Mouse (Mus musculus): ENCODE data around the gene Nfia. TPM values are rescaled to one million over a fixed set of nuclear protein-coding genes. Genes with fewer than 3 reads are reported as not detected.

The Nfia gene
- total RNA-seq, 2 experiments from 2014 or later, result 97.1 to 99.7 TPM

GRCm38 (mm10) chr4:97830935-97831608 lies 58.5 kb downstream of the Nfia start:
- no peak for DNase-seq
- intact Hi-C loops (cut with DNase I), result no loop called here

DNA sequence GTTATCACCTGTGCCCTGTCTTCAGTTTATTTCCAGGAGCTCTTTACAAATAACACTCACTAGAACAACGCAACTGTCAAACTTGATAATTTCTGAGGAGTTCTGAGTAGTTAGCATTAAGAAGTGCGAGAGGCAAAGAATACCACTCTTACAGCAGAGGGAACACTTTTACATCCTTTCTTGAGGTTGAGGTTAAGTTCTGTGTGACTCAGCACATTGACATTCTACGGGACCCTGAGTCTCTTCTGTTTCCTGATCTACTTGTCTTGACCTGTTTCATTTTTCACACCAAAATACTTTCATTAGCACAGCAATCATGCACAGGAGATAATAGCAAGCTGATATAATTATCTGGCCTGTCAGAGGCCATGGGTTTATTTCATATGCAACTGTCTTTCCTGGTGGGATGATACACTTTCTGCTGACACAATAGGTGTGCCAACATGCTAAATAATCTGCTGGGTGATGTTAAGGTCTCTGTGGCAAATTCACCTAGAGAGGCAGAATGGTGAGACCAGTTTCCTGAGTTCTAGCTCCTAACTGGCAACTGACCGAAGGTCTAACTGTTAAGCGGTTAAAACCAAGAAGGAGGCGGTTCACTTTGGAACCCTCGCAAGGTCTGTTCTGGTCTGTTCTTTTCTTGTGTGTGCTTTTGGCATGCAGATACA lies 59.2 kb downstream of the Nfia start:
- no peak for DNase-seq
- intact Hi-C loops (cut with DNase I), result no loop called here

DNA sequence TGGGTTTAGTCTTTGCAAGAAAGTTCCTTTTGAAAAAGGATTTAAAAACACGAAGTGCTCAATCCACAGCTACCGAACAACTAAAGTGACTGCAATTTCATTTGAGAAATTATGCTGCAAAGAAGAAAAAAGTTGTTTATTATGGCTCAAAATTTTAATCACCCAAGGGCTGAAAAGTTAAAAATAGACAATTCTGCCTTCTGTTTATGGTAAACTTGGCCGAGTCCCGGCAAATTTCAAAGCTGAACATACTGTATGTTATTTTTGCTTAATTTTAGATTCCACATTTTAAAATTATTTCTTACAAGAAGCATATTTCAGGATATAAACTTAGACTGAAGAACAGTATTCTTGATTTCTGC lies 59.7 kb downstream of the Nfia start:
- intact Hi-C loops (cut with DNase I), result no loop called here
- no peak for DNase-seq

- no peak for DNase-seq
- intact Hi-C loops (cut with DNase I), result no loop called here
Measured at GRCm38 (mm10) chr4:97836812-97837211, 64.3 kb downstream of the Nfia start.

GRCm38 (mm10) chr4:97837724-97838123 lies 65.2 kb downstream of the Nfia start:
- intact Hi-C loops (cut with DNase I), result no loop called here
- DNase-seq, result no peak

DNA sequence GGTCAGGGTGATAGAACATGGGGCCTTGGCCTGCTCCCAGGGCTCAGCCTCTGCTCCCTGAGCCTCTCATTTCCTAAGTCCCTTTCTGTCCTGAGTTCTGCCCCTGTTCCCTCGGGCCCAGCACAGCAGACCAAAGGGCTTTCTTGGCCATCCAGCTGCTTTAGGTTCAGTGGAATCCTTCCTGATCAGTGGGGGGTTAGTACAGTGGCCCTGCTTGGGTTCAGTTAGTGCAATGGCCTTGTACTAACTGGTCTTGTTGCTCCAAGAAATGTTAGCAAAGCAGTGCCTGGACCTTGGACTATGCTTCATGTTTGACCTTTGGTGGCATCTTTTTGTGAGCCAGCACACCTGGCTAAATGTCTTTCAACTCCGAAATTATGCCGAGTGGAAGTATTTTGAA lies 66.1 kb downstream of the Nfia start:
- intact Hi-C loops (cut with DNase I), result no loop called here
- DNase-seq, result no peak

GRCm38 (mm10) chr4:97839406-97840101 lies 67.0 kb downstream of the Nfia start:
- intact Hi-C loops (cut with DNase I), result no loop called here
- DNase-seq, result no peak

- no peak for DNase-seq
Measured at GRCm38 (mm10) chr4:97840227-97841062, 67.9 kb downstream of the Nfia start.

DNA sequence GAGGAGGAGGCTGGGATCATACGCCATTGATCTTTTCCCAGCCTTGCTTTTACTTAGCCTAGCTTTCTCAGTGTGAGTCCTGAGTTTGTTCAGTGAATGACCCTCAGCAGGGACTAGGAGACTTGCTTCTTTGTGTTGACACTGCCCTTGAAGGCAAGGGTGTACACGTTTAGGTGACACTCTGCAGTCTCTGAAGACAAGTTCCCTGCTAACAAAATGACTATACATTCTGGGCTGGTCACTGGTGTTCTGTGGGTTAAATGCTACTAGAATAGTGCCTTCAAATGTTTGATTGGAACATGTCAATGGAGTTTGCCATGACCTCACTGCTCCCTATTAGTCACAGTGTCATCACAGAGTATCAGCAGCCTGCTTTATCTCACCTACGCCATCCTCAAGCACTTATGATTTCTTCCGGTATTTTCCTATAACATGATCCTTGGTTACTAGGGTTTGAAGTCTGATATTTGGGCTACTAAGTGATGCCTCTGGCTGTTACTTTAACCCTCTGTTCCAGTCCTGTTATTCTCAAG lies 68.6 kb downstream of the Nfia start:
- intact Hi-C loops (cut with DNase I), result no loop called here

More at GRCm38 (mm10) chr4:97840227-97841062, 67.9 kb downstream of the Nfia start:
- intact Hi-C loops (cut with DNase I), result no loop called here

DNA sequence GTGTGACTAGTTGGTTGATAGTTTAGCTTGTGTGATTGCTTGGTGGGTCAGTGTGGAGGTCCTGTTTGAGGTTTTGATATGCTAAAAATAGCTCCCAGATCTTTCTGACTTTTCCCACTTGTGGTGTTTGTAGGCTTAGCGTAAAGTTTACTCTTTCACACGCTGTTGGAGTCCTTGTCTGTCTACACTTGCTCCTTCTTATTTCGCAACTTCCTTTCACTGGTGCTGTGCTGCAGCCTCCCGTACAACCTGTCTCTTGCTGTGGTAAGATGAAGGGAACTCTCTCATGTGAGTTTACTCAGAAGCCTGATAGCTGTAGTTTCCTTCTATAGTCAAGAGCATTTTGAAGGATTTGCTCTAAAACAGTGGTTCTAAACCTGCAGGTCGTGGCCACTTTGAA lies 69.2 kb downstream of the Nfia start:
- intact Hi-C loops (cut with DNase I), result no loop called here
- no peak for DNase-seq

More for the DNA sequence above, 68.6 kb downstream of the Nfia start:
- no peak for DNase-seq

DNA sequence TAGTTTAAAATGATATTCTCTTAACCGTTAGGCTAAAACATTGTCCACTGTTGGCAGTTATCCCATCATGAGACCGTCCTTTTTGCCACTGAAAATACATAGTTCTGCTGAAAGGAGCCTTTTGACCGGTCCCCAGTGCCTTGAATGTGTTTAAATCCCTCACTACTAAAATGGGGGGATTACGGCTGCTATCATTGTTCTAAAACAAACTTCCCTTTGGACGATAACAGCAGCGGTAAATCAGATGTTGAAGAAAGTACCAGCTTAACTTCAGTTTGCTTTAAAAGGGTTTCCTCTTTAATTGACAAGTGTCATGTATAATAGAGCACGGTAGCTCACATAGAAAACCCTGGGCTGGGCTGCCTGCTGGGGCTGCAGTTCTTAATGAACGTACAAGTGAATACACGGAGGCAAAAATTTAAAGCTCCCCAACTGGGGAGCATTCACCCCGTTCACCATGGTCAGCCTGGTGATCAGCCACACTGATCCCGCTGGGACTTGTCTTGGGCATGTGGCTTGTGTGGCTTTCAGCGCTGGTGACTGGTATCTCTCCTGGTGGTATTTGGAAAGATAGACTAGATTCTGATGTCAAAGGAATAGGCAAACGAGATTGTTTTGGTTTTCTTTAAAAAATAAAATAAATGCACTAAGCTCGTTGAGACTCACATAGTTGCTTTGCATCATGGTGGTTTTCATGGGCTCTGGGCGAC lies 71.6 kb downstream of the Nfia start:
- no peak for DNase-seq
- intact Hi-C loops (cut with DNase I), result no loop called here

DNA sequence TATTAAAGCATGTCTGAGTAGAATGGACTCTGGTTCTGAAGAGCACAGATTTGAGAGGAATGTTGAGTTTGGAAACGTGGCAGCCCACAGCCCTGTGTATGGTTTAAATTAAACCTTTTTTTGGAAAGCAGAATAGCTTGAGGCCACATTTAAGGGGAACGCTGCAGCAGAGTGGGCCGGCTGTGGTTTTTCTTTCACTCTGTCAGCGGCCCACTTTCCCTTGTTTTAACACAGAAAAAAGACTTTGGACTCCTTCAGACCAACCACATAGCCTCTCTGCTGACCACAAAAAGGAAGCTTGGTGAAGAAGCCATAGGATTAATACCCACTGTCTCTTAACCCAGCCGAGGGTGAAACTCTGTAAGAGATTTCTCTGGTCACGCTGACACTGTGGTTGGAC lies 72.4 kb downstream of the Nfia start:
- DNase-seq, result no peak
- intact Hi-C loops (cut with DNase I), result no loop called here

DNA sequence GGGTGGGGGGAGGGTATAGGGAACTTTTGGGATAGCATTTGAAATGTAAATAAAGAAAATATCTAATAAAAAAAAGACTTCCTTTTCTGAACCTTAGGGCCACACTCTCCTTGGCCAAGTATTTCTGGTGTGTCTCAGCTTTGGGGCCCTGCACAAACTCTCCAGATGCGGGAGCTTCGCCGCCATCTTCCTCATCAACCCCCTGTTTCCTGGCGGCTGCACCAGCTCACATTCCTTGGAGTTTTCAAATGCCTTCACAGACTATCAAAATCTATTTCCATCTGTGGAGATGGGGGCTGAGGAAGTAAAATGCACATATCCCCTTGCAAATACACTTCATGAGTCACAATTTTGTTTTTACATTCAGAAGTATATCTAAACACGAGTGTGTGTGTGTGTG lies 75.1 kb downstream of the Nfia start:
- intact Hi-C loops (cut with DNase I), result no loop called here
- DNase-seq, result no peak

GRCm38 (mm10) chr4:97850991-97851390 lies 78.5 kb downstream of the Nfia start:
- no peak for DNase-seq
- intact Hi-C loops (cut with DNase I), result no loop called here

GRCm38 (mm10) chr4:97851698-97852097 lies 79.2 kb downstream of the Nfia start:
- intact Hi-C loops (cut with DNase I), result no loop called here
- no peak for DNase-seq

DNA sequence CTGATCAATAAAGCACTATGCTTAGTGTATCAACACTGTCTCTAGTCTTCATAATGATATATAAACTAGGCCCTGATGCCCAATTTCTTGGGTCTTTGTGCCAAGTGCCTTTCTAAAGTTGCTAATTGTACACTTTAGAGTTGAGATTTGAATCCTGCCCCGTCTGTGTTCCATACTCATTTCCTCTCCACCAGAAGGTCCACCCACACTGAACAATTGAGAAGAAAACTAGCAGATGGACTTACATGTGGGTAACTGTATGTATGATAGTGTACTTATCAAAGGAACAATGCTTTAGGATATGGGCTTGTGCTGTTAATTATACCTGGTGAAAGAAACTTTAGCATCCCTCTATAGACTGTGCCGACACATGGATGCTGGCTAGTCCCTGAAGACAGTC lies 80.1 kb downstream of the Nfia start:
- DNase-seq, result no peak
- intact Hi-C loops (cut with DNase I), result no loop called here

DNA sequence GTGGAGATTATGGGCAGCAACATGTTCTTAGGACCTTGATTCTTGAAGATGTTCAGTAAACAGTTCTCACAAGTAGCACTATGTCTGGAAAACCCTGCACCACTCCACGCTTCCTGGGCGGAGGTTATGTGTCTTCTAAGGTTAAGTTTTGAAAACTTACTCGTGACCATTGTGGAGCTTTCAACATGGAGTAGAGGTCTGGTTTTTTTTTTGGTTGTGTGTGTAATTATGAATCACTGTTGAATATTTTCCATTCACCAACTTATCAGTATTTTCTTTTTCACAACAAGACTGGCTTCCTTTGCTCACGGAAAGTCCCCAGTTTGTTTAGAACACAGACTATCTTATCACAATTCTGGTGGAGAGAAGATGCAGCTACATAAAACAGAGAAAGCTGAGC lies 82.2 kb downstream of the Nfia start:
- intact Hi-C loops (cut with DNase I), result no loop called here
- no peak for DNase-seq

GRCm38 (mm10) chr4:97855712-97856420 lies 83.3 kb downstream of the Nfia start:
- intact Hi-C loops (cut with DNase I), result no loop called here

GRCm38 (mm10) chr4:97857549-97857948 lies 85.0 kb downstream of the Nfia start:
- DNase-seq, result no peak
- intact Hi-C loops (cut with DNase I), result no loop called here

More at GRCm38 (mm10) chr4:97855712-97856420, 83.3 kb downstream of the Nfia start:
- no peak for DNase-seq

DNA sequence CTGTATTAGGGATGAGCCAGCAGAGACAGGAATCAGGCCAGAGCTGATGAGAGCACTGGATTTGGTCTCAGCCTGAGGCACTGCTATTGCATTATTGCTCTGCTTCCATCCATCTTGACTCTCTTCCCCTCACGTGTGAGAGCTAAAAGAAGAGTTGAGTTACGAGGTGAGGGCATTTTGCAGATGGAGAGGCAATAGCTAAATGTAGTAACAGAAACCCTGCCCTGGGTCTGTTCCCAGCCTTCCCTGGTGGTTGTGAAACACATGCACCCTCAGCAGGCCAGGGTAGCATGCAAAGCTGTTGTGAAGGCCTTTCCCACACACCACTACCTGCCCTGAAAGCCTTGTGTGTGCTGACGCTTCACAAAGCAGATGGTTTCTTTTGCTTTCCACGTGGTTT lies 86.9 kb downstream of the Nfia start:
- no peak for DNase-seq
- intact Hi-C loops (cut with DNase I), result no loop called here
